Mouse (Mus musculus): ENCODE measurements at regions not wholly inside any gene's neighbourhood (a gene's known extent, or its start where the extent isn't known, plus 50 kb on each side); places are given as distances from the start of the nearest gene placed in this dataset.

GRCm38 (mm10) chr15:67407244-67407643, 906.5 kb upstream of the Lrrc6 start:
- no peak overlapping the region for H3K9ac ChIP-seq (replicated peaks; ENCODE audit: low read depth)
- ATAC-seq (no peak), DNase-seq (ENCODE audit: low spot score) (no peak)
- WGBS: 66% methylated on average over 2 of the region's 2 CpGs
- no peaks in the 10 kb centered on the region for H3K4me1 ChIP-seq (ENCODE audit: insufficient read depth, low read depth, low read length)
- H3K27ac ChIP-seq (ENCODE audit: low read length): no peak overlapping the region
- H3K9me3 ChIP-seq (ENCODE audit: low read length): no peaks in the 10 kb centered on the region
- H3K36me3 ChIP-seq (ENCODE audit: insufficient read depth, low read length): no peaks in the 10 kb centered on the region
- H3K27me3 ChIP-seq (replicated peaks; ENCODE audit: insufficient read depth, low read length): no peaks in the 10 kb centered on the region
- H3K4me3 ChIP-seq (ENCODE audit: low read depth, low read length): no peak overlapping the region
- H3K4me2 ChIP-seq (replicated peaks; ENCODE audit: low read depth, low read length): no peak overlapping the region
- TF ChIP-seq EP300 (IDR thresholded peaks at IDR 0.05): no peak
- no peak for TF ChIP-seq CTCF (IDR thresholded peaks at IDR 0.05)

DNA sequence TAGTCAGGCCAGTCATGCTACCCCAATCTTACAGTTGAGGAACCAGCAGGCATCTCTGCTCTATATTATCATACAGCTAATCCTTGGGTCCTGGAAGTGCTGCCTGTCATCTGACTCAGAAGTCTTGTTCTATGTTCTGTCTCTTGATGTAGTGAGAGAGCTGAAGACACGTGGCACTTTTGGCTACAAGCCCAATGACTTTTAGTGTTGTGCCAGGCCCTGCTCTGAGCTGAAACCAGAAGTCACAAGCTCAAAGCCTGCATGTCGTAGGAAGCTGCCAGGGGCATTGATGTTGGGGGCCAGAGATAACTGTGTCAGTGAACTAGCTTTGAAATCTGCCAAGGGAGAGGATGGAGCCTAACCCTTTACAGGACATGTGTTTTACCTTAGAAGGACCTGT, 904.8 kb upstream of the Lrrc6 start:
- Histone ChIP-seq H3K4me2 (replicated peaks; ENCODE audit: low read depth, low read length) (no peak overlapping the region), H3K27ac (ENCODE audit: low read length) (no peak overlapping the region), H3K9me3 (ENCODE audit: low read length) (no peaks in the 10 kb centered on the region), H3K36me3 (ENCODE audit: insufficient read depth, low read length) (no peaks in the 10 kb centered on the region), H3K9ac (replicated peaks; ENCODE audit: low read depth) (no peak overlapping the region), H3K4me3 (ENCODE audit: low read depth, low read length) (no peak overlapping the region), H3K4me1 (ENCODE audit: insufficient read depth, low read depth, low read length) (no peaks in the 10 kb centered on the region), H3K27me3 (replicated peaks; ENCODE audit: insufficient read depth, low read length) (no peaks in the 10 kb centered on the region)
- ATAC-seq: no peak; the same call in 1 of the 2 replicates
- no peak for TF ChIP-seq CTCF (IDR thresholded peaks at IDR 0.05)
- no peak for TF ChIP-seq EP300 (IDR thresholded peaks at IDR 0.05)
- WGBS: 30% methylated on average over 2 of the region's 2 CpGs
- DNase-seq (ENCODE audit: low spot score): no peak

- TF ChIP-seq CTCF (IDR thresholded peaks at IDR 0.05): no peak
- TF ChIP-seq EP300 (IDR thresholded peaks at IDR 0.05): no peak
- ATAC-seq: no peak
- no peak overlapping the region for H3K9ac ChIP-seq (replicated peaks; ENCODE audit: low read depth)
- H3K4me3 ChIP-seq (ENCODE audit: low read depth, low read length): no peak overlapping the region
- H3K4me2 ChIP-seq (replicated peaks; ENCODE audit: low read depth, low read length): no peak overlapping the region
- no peaks in the 10 kb centered on the region for H3K9me3 ChIP-seq (ENCODE audit: low read length)
- no peak for DNase-seq (ENCODE audit: low spot score)
- no peak overlapping the region for H3K27ac ChIP-seq (ENCODE audit: low read length)
- no peaks in the 10 kb centered on the region for H3K36me3 ChIP-seq (ENCODE audit: insufficient read depth, low read length)
- 65% methylated on average over 2 of the region's 2 CpGs for WGBS
- no peaks in the 10 kb centered on the region for H3K4me1 ChIP-seq (ENCODE audit: insufficient read depth, low read depth, low read length)
- no peaks in the 10 kb centered on the region for H3K27me3 ChIP-seq (replicated peaks; ENCODE audit: insufficient read depth, low read length)
Measured at GRCm38 (mm10) chr15:67405011-67405410, 904.3 kb upstream of the Lrrc6 start.

DNA sequence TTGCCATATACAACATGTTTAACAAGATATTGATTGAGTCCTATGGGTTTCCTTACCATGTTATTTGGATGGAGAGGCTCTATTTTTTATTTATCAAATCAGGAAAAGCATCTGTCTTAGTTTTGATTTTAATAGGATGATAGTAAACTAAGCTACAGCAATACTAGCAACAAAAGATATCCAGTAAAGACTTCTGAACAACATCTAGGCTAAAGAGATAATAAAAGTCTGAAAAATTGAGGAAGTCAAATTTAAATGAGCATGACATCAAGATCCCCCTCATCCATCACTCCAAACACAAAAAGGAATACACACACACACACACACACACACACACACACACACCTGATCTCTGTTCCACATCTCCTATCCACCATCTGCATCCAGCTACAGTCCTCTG, 901.6 kb upstream of the Lrrc6 start:
- no peaks in the 10 kb centered on the region for H3K4me1 ChIP-seq (ENCODE audit: insufficient read depth, low read depth, low read length)
- no peak for TF ChIP-seq EP300 (IDR thresholded peaks at IDR 0.05)
- TF ChIP-seq CTCF (IDR thresholded peaks at IDR 0.05): no peak
- H3K27ac ChIP-seq (ENCODE audit: low read length): no peak overlapping the region
- no peak for ATAC-seq
- no peak overlapping the region for H3K4me2 ChIP-seq (replicated peaks; ENCODE audit: low read depth, low read length)
- no peak overlapping the region for H3K4me3 ChIP-seq (ENCODE audit: low read depth, low read length)
- H3K9me3 ChIP-seq (ENCODE audit: low read length): no peaks in the 10 kb centered on the region
- no peaks in the 10 kb centered on the region for H3K36me3 ChIP-seq (ENCODE audit: insufficient read depth, low read length)
- no peaks in the 10 kb centered on the region for H3K27me3 ChIP-seq (replicated peaks; ENCODE audit: insufficient read depth, low read length)
- no peak overlapping the region for H3K9ac ChIP-seq (replicated peaks; ENCODE audit: low read depth)
- DNase-seq (ENCODE audit: low spot score): no peak

DNA sequence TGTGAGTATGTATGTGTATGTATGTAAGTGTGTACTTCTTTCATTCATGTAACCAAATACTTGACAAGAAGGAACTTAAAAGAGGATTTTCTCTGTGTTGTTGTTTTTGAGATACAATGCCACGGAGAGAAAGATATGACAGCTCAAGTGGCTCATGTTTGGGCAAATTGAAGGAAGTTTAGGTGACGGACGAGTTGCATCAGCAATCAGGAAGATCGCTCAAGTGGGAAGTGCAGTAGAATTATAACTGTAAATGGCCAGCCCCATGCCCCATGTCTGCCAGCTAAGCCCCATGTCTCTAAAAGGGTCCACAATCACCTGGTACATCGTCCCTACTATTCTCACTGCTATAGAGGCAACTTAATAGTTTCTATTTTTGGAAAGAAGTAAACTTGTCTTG, 896.6 kb upstream of the Lrrc6 start:
- Histone ChIP-seq H3K9me3 (ENCODE audit: low read length) (no peaks in the 10 kb centered on the region), H3K4me1 (ENCODE audit: insufficient read depth, low read depth, low read length) (no peaks in the 10 kb centered on the region), H3K4me3 (ENCODE audit: low read depth, low read length) (no peak overlapping the region), H3K36me3 (ENCODE audit: insufficient read depth, low read length) (no peaks in the 10 kb centered on the region), H3K27me3 (replicated peaks; ENCODE audit: insufficient read depth, low read length) (no peaks in the 10 kb centered on the region), H3K4me2 (replicated peaks; ENCODE audit: low read depth, low read length) (no peak overlapping the region), H3K9ac (replicated peaks; ENCODE audit: low read depth) (no peak overlapping the region), H3K27ac (ENCODE audit: low read length) (no peak overlapping the region)
- ATAC-seq (no peak), DNase-seq (ENCODE audit: low spot score) (no peak)
- TF ChIP-seq EP300 (IDR thresholded peaks at IDR 0.05): no peak
- no peak for TF ChIP-seq CTCF (IDR thresholded peaks at IDR 0.05)
- 63% methylated on average over 5 of the region's 5 CpGs for WGBS

DNA sequence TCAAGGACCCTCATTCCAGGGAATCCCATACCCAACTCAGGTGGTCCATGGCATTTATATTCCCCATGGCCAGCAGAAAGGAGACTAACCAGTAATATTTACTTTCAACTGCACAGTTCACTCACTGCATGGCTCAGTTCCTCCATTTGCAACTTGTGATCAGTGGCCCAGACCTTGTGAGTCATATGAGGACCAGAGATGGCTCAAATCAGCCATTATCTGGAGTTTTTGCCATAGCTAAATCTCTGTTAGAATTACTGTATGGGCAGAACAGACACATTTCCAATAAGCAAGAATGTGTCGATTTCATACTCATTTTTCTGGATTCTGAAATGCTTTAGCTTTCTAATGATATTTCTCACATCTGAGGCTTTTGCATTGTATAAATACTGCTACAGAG, 894.4 kb upstream of the Lrrc6 start:
- H3K36me3 ChIP-seq (ENCODE audit: insufficient read depth, low read length): no peaks in the 10 kb centered on the region
- no peak overlapping the region for H3K9ac ChIP-seq (replicated peaks; ENCODE audit: low read depth)
- 90% methylated on average over 1 of the region's 1 CpGs for WGBS
- TF ChIP-seq EP300 (IDR thresholded peaks at IDR 0.05) (no peak), CTCF (IDR thresholded peaks at IDR 0.05) (no peak)
- no peaks in the 10 kb centered on the region for H3K9me3 ChIP-seq (ENCODE audit: low read length)
- H3K4me3 ChIP-seq (ENCODE audit: low read depth, low read length): no peak overlapping the region
- DNase-seq (ENCODE audit: low spot score): no peak
- no peak overlapping the region for H3K27ac ChIP-seq (ENCODE audit: low read length)
- ATAC-seq: no peak
- H3K4me2 ChIP-seq (replicated peaks; ENCODE audit: low read depth, low read length): no peak overlapping the region
- no peaks in the 10 kb centered on the region for H3K4me1 ChIP-seq (ENCODE audit: insufficient read depth, low read depth, low read length)
- no peaks in the 10 kb centered on the region for H3K27me3 ChIP-seq (replicated peaks; ENCODE audit: insufficient read depth, low read length)

GRCm38 (mm10) chr15:67391918-67392317, 891.2 kb upstream of the Lrrc6 start:
- ATAC-seq: peak; percentile 21; the same call in 1 of the 2 replicates
- Histone ChIP-seq H3K9me3 (ENCODE audit: low read length) (no peaks in the 10 kb centered on the region), H3K9ac (replicated peaks; ENCODE audit: low read depth) (no peak overlapping the region), H3K27me3 (replicated peaks; ENCODE audit: insufficient read depth, low read length) (no peaks in the 10 kb centered on the region), H3K4me2 (replicated peaks; ENCODE audit: low read depth, low read length) (no peak overlapping the region), H3K36me3 (ENCODE audit: insufficient read depth, low read length) (no peaks in the 10 kb centered on the region), H3K27ac (ENCODE audit: low read length) (no peak overlapping the region), H3K4me3 (ENCODE audit: low read depth, low read length) (no peak overlapping the region), H3K4me1 (ENCODE audit: insufficient read depth, low read depth, low read length) (no peaks in the 10 kb centered on the region)
- peak; percentile 53 for DNase-seq (ENCODE audit: low spot score)
- TF ChIP-seq CTCF (IDR thresholded peaks at IDR 0.05) (no peak), EP300 (IDR thresholded peaks at IDR 0.05) (no peak; the same call in 1 of the 2 replicates)
- 47% methylated on average over 5 of the region's 5 CpGs for WGBS

Measured in lung, postnatal 0 days (tissue).